Mouse (Mus musculus): ENCODE data around the gene Gcn1l1.

The Gcn1l1 gene

GRCm38 (mm10) chr5:115534856-115535255 lies 30.2 kb upstream of the Gcn1l1 start:
- no peak for DNase-seq (ENCODE audit: low spot score in 2 of 2)

GRCm38 (mm10) chr5:115535635-115536034 lies 29.4 kb upstream of the Gcn1l1 start:
- no peak for DNase-seq (ENCODE audit: low spot score in 2 of 2)

DNA sequence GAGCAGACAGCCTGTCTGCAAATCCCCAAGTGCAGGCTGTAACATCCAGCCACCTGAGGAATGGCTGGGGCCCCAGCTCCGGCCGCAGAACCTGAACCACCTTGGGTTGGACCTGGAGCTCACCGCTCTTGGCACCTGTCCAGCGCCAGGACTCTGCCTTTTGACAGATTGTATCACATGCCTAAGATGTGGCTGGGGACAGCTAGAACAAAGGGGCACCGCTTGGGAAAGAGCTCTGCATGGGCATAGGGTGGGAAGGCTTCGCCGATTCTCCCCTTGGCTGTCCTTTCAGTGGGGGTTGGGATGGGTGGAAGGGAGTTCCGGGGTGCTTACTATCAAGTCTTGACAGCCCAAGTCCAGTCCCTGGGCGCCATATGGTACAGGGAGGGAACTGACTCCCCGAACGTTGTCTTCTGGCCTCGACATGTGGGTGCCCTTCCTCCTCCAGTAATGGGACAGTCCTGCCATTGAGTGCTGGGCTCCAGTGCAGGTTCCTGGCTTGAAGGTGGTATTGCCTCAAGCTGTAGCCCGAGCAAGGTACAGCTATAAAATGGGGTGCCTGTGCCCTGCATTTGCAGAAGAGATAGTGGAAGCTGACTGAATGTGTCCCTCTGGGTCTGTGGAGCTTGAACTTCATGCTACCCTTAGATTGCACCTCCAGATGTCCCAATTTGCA lies 26.9 kb upstream of the Gcn1l1 start:
- DNase-seq (ENCODE audit: low spot score in 2 of 2): no peak

GRCm38 (mm10) chr5:115538693-115539043 lies 26.4 kb upstream of the Gcn1l1 start:
- peak in 1 of 2 experiments; percentile 93 for DNase-seq (ENCODE audit: low spot score in 2 of 2)

DNA sequence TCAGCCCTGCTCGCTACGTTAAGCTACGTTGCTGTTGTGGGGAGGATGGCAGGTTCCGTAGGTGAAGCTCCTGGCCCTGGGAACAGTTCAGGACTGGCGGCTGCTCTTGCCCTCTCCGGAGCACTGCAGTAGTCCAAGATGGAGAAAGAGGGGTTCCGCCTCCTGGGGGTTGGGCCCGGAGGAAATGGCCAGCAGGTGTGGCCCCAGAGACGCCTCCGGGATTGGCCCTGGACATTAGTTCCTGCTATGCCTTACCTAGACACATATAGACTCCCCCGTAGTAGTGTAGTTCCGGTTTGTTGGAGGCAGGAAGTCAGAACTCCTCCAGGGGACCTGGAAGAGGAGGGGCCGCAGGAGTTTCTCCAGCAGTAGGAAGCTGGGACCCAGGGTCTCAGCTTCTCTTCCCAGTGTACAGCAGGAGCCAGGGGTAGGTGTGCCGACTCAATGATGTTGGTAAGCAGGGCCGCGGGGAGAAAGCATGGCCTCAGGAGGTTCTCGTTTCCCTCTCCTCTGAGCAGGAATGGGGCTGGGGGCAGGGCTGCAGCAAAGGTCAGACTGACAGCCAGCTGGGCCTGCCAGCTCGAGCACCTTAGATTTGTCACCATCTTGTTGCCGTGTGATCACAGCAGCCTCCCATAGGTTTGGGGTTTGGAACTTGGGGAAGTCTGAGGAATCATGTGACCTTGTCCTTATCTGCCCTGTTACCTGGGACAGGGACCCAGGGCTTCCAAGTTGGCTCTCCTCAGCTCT lies 22.2 kb upstream of the Gcn1l1 start:
- no peak for DNase-seq (ENCODE audit: low spot score in 2 of 2)

DNA sequence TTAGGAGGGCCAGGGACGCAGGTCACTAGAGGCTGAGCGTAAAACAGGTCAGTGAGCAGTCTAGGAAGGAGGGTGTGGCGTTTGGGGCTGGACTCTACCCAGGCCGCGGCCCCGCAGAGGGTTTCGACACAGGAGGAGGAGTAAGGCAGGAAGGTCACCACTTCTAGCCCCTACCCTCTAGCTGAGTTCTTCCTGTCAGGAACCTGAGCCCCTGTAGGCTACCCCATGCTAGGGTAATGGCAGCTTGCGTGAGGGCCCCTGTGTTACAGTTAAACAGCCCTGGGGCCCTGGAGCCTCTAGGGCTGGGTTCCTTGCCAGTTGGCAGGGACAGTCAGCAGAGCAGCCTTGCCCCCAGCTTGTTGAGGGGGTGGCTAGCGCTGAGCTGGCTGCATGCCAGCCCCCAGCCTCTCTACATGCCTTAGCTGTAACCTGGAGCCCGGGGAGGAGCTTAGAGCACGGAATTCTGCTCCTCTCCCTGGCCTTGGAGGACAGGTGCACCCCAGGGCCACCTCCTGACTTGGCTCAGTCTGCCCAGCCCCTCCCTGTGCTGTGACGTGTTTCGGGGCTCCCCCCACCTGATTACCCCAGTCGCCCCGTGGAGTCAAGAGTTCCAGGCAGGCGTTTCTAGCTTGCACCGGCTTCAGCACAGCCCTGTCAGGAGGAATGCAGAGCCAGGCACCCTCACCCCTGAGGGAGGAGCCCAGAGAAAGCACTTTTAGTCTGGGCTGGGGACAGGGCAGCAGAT lies 21.4 kb upstream of the Gcn1l1 start:
- peak in 1 of 2 experiments; percentile 59 for DNase-seq (ENCODE audit: low spot score in 2 of 2)

DNA sequence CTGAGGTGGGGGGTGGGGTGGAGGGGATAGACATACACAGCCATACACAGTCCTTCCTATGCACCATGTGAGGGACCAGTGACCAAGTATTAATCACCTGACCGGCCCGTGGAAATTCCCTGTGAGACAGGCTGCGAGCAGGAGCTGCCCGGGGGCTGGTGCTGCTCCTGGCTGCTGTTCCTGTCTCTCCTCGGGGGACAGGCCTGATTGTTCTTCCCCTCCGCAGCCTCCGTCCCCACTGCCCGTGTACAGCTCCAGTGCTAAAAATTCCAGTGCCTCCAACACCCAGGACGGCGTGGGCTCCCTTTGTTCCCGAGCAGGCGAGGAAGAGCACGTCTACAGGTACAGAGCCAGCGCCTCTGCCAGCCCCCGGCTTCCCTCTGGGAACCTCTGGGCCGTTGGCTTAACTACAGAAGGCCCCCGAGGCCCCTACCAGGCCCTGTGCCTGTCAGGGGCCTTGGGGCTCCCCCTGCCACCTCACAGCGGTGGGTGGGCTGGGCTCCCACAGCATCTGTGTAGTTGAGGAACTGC lies 20.3 kb upstream of the Gcn1l1 start:
- DNase-seq (ENCODE audit: low spot score in 2 of 2): no peak

DNA sequence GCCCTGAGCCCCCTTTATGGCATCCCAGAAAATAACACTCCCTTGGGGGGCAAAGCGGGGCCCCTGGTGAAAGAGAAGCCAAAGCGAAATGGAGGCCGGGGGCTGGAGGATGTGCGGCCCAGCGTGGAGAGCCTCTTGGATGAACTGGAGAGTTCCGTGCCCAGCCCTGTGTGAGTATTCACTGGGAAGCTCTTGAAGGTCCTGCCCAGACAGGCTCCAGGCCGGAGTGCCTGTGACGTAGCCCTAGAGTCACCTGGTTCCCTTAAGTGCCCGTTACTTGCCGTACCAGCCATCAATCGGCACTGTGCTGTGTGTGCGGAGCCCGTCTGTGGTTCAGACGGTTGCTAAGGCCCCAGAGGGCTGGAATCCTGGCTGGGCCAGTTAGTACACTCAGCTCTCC lies 19.4 kb upstream of the Gcn1l1 start:
- no peak for DNase-seq (ENCODE audit: low spot score in 2 of 2)

GRCm38 (mm10) chr5:115546536-115546935 lies 18.5 kb upstream of the Gcn1l1 start:
- no peak for DNase-seq (ENCODE audit: low spot score in 2 of 2)

DNA sequence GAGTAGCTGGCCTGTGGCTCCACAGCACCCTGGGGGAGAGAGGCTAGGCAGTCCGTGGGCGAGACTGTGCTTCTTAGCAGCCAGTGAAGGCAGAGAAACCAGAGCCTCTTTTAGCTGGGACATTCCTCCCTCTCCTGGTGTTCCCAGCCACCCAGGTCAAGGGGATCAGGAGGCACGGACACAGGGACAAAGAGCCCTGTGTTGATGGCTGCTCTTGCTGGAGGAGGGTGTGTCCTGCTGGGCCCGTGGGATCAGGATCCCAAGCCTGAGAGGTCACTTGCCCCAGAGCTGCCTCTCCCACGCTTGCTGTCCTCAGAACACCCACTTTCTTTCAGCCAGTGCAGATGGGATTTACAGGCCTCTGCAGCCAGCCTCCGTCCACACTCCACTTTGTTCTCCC lies 18.0 kb upstream of the Gcn1l1 start:
- no peak for DNase-seq (ENCODE audit: low spot score in 2 of 2)

GRCm38 (mm10) chr5:115547421-115547820 lies 17.6 kb upstream of the Gcn1l1 start:
- no peak for DNase-seq (ENCODE audit: low spot score in 2 of 2)

DNA sequence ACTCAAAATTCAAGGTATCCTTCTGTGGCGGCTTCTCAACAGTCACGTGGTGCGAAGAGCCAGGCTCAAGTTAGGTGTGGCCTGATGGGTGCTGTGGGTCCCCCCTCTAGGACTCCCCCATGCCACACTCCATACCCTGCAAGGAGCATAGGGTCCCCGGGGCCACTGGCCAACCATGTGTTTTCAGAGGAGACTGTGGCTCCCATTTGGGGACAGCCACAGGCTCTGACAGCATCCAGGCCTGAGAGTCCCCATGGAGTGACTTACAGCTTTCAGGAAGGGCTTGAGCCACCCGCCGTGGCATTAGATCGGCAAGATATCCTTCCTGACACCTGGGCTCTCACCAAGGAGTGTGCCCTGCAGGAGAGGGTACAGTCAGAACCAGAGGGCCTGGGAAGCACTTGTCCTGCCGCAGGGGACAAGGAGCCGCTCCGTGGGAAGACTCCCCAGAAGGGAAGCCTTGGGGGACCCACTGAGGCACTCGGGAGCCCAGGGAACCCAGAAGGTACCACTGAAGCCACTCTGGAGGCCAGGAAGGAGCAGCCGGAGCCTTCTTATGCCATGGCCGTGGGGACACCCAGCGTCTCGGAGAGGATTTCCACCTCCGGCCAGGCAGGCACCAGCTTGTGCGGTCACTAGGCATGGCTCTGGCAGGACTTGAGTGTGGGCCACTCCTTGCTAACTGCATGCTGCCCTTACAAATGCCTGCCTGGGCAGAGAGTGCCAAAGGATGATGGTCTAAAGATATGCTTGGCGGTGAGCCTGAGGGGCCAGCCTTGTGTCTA lies 16.4 kb upstream of the Gcn1l1 start:
- no peak for DNase-seq (ENCODE audit: low spot score in 2 of 2)

- no peak for DNase-seq (ENCODE audit: low spot score in 2 of 2)
Measured at GRCm38 (mm10) chr5:115550482-115551005, 14.5 kb upstream of the Gcn1l1 start.

- DNase-seq (ENCODE audit: low spot score in 2 of 2): no peak
Measured at GRCm38 (mm10) chr5:115551386-115551785, 13.7 kb upstream of the Gcn1l1 start.

- DNase-seq (ENCODE audit: low spot score in 2 of 2): no peak
Measured at GRCm38 (mm10) chr5:115551799-115552198, 13.3 kb upstream of the Gcn1l1 start.

GRCm38 (mm10) chr5:115553801-115554420 lies 11.1 kb upstream of the Gcn1l1 start:
- DNase-seq (ENCODE audit: low spot score in 2 of 2): no peak

GRCm38 (mm10) chr5:115554536-115555291 lies 10.3 kb upstream of the Gcn1l1 start:
- no peak for DNase-seq (ENCODE audit: low spot score in 2 of 2)

DNA sequence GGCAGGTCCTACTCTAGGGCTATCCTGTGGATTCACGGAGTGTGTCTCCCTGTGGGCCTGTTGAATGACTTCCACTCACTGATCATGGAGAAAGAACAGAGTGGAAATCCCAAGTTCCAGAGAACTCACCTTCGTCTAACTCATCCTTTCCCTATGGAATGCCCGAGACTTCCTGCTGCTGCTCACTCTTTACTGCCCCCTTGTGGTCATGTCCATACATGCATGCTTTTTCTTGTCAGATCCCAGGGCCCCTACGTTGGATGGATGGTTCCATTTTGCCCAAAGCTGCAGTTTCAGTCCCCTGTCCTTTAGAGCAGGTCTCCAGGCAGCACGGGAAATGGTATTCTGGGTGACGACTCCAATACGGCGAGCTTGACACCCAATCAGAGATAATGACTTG lies 8.8 kb upstream of the Gcn1l1 start:
- peak in 1 of 2 experiments; percentile 84 for DNase-seq (ENCODE audit: low spot score in 2 of 2)

GRCm38 (mm10) chr5:115558182-115558794 lies 6.8 kb upstream of the Gcn1l1 start:
- no peak for DNase-seq (ENCODE audit: low spot score in 2 of 2)

All from left cerebral cortex, adult 9 months (tissue).